Mouse (Mus musculus) layer of hippocampus, adult 9-10 months (tissue): ENCODE data around the gene Lrrc41.

Experiments
- DNase-seq: peaks from one replicate; pipeline ENCODE4 v3.0.0; 2022; ENCODE audit warnings: low spot score

Lrrc41 gene

GRCm38 (mm10) chr4:116074861-116075620 lies at the start of gene Lrrc41, which contains the start of gene Uqcrh:
Lrrc41 (plus strand) TSS chr4:116075269.
Uqcrh (minus strand) TSS chr4:116075071.
- peak; percentile 98 for DNase-seq

- no peak for DNase-seq
Observed at GRCm38 (mm10) chr4:116032906-116033305, 42.2 kb upstream of the Lrrc41 start.

- DNase-seq: no peak
Observed at GRCm38 (mm10) chr4:116033374-116033773, 41.7 kb upstream of the Lrrc41 start.

GRCm38 (mm10) chr4:116040466-116040865 lies 34.6 kb upstream of the Lrrc41 start:
- DNase-seq: no peak

GRCm38 (mm10) chr4:116042186-116042585 lies 32.9 kb upstream of the Lrrc41 start:
- DNase-seq: no peak

GRCm38 (mm10) chr4:116046604-116047003 lies 28.5 kb upstream of the Lrrc41 start:
- no peak for DNase-seq

- DNase-seq: no peak
Observed at GRCm38 (mm10) chr4:116047681-116048080, 27.4 kb upstream of the Lrrc41 start.

GRCm38 (mm10) chr4:116048130-116048920 lies 26.7 kb upstream of the Lrrc41 start:
- DNase-seq: no peak

- no peak for DNase-seq
Observed at GRCm38 (mm10) chr4:116049211-116049610, 25.9 kb upstream of the Lrrc41 start.

- no peak for DNase-seq
Observed at GRCm38 (mm10) chr4:116052526-116053293, 22.4 kb upstream of the Lrrc41 start.

- DNase-seq: peak; percentile 84
Observed at GRCm38 (mm10) chr4:116053399-116053961, 21.6 kb upstream of the Lrrc41 start, which contains the start of gene Nsun4. Nsun4 (minus strand) TSS chr4:116053876.

GRCm38 (mm10) chr4:116057559-116057958 lies 17.5 kb upstream of the Lrrc41 start:
- no peak for DNase-seq

GRCm38 (mm10) chr4:116059012-116059726 lies 15.9 kb upstream of the Lrrc41 start:
- no peak for DNase-seq

GRCm38 (mm10) chr4:116063855-116064254 lies 11.2 kb upstream of the Lrrc41 start:
- DNase-seq: no peak

- no peak for DNase-seq
Observed at GRCm38 (mm10) chr4:116070116-116070515, 5.0 kb upstream of the Lrrc41 start.

GRCm38 (mm10) chr4:116073146-116073545 lies 1.9 kb upstream of the Lrrc41 start:
- DNase-seq: no peak

- no peak for DNase-seq
Observed at GRCm38 (mm10) chr4:116074145-116074675, 859 bp upstream of the Lrrc41 start.

GRCm38 (mm10) chr4:116075631-116076368 lies 731 bp downstream of the Lrrc41 start:
- no peak for DNase-seq

GRCm38 (mm10) chr4:116076369-116077231 lies 1.5 kb downstream of the Lrrc41 start:
- no peak for DNase-seq
